In the genomic region with DNA sequence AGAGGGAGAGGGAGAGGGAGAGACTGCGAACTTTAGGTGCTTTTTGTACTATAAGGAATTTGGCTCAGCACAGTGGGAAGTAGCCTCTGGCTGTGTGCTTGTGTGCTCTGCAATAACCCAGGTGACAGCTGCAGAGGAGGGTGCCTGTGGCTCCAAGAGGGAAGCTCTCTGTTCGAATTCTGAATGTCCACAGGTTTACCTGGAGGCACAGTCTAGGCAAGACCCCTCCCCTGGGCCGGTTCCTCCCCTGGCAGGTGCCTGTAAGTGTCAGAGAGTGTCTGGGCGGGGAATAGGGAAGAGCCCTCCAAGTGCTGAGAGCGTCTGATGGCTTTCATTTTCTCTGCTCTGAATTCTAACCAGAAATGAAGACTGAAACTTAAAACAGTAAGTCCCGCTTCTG, we compare ENCODE assay signal across 8 mouse cellular contexts.
DNase-seq lines count a peak whose midpoint lies in the region; ATAC-seq and TF ChIP-seq lines count a peak whose summit lies in the region.
"Had no signal": no experiment of that assay in that cellular context is flagged by ENCODE, and none has a peak within 500 bp of the region (broad histone marks: within the 10 kb centered on the region; RNA-seq: fewer than 3 reads in every experiment).

No protein-coding gene starts in this region.

- peak overlapping the region; percentile 48 for H3K4me3 ChIP-seq in lung, adult 2 months (replicated peaks; ENCODE audit: extremely low read depth, low read depth, low read length)
- H3K4me3 ChIP-seq in embryonic facial prominence, embryonic 15.5 days (replicated peaks) = no peak overlapping the region

- H3K9me3 ChIP-seq in embryonic facial prominence, embryonic 15.5 days (replicated peaks) = no peaks in the 10 kb centered on the region

- DNase-seq in lung, adult 2 months = no peak
- no peak for DNase-seq in lung, postnatal 36 days
- no peak for DNase-seq in kidney, postnatal 4 days
- no peak for DNase-seq in gastrocnemius, adult 18-20 months (ENCODE audit: low spot score)

- H3K9ac ChIP-seq in embryonic facial prominence, embryonic 15.5 days = no peak overlapping the region

- WGBS in lung, adult 2 months = 22% methylated on average over 6 of the region's 6 CpGs
- WGBS in embryonic facial prominence, embryonic 15.5 days = 30% methylated on average over 6 of the region's 6 CpGs

- TF ChIP-seq CTCF in lung, adult 2 months (IDR thresholded peaks at IDR 0.05; ENCODE audit: insufficient read depth, low read length) = no peak

- H3K4me1 ChIP-seq in lung, adult 2 months (ENCODE audit: control insufficient read depth, insufficient read depth, low read length) = peaks cover 11% of the 10 kb centered on the region
- H3K4me1 ChIP-seq in embryonic facial prominence, embryonic 15.5 days = peaks cover 21% of the 10 kb centered on the region

- 0 out of 2 replicates have a peak overlapping the region, but pooled peaks have one; percentile 10 for H3K4me2 ChIP-seq in embryonic facial prominence, embryonic 15.5 days (replicated peaks)

- H3K36me3 ChIP-seq in embryonic facial prominence, embryonic 15.5 days = no peaks in the 10 kb centered on the region

- H3K27ac ChIP-seq in embryonic facial prominence, embryonic 15.5 days (replicated peaks) = no peak overlapping the region

- no peaks in the 10 kb centered on the region for H3K27me3 ChIP-seq in embryonic facial prominence, embryonic 15.5 days
- H3K27me3 ChIP-seq: Patski had no signal

- no peak for TF ChIP-seq POLR2A in lung, adult 2 months (IDR thresholded peaks at IDR 0.05; ENCODE audit: borderline replicate concordance, extremely low read depth, low read depth, low read length)

- ATAC-seq in embryonic facial prominence, embryonic 15.5 days (ENCODE audit: insufficient number of reproducible peaks, low FRiP score, low TSS enrichment, low read depth) = no peak
- peak; percentile 43; a peak in 2 of 4 replicates for ATAC-seq in hematopoietic stem cell, adult 5-6 weeks (replicated peaks in 1 of 2; ENCODE audit: insufficient read depth in 1 of 2, low FRiP score in 2 of 2, low TSS enrichment in 1 of 2, low read depth in 1 of 2, poor library complexity in 2 of 2, severe bottlenecking in 2 of 2)
- peak; percentile 67 for ATAC-seq in megakaryocyte, adult 5-6 weeks (ENCODE audit: poor library complexity, severe bottlenecking)
- ATAC-seq: Patski had no signal
